Mouse (Mus musculus) lung, postnatal 4 days (tissue): Measurements from ENCODE around the gene Olfr11.

Source experiments
- DNase-seq, 2 experiments: peaks; one replicate each; pipeline ENCODE4 v3.0.0; 2021

The Olfr11 gene

DNA sequence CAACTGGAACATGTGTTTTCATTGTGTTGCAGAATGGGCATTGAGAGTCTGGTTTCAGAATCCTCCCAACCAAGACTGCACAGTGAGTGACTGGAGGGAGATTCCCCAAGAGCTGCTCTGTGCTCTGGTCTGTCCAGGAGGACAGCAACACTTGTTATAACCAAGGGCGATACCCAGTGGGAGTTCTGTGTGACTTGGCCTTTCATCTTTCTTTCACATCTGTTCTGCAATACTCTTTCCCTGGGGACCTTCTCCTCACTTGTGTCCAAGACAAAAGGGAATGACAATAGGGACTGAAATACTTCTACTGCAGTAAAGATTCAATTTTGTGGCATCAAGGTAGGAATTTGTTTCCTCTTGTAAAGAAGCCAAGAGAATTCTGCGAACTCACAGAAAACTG, at the start of gene Olfr11:
Gene Olfr11, minus strand, starts transcription at position 101 of the 400 bp plus-strand sequence.
- no peak for DNase-seq

DNA sequence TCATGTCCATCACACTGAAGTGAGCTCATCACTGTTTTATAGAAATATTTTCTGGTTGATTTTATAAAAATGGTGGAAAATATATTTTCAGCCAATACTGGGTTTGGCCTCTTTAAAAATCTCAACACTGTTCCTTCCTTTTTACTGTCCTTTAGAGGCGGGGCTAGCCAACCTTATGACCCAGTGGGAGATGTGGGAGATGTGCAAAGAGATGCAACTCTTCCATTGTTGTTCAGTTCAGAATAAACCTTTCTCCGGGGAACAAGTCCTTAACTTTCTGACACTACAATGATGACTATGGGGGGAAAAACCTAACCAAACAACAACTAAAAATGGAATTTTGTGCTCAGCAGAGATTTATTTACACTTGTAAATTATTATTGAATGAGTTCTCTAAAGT, 35.0 kb upstream of the Olfr11 start, which contains the start of gene Olfr1360:
Gene Olfr1360, minus strand, starts transcription at position 101 of the 400 bp plus-strand sequence.
- no peak for DNase-seq

DNA sequence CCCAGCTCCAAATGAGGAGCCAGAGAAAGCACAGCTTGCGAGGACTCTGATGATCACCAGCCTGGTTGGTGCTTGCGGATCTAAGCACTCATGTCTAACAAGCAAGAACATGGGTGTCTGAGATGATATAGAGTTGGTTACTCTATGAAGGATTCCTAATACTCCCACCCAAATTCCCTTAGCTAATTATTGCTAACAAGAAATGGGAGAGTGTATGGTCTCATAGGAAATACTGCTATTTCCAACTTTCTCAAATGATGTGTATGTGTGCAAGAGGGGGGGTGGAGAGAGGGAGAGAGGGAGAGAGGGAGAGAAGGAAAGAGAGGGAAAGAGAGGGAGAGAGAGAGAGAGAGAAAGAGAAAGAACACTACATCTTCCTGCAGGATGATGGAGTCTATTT, 21.0 kb upstream of the Olfr11 start, which contains the start of gene Olfr1361:
Gene Olfr1361, minus strand, starts transcription at position 101 of the 400 bp plus-strand sequence.
- no peak for DNase-seq

DNA sequence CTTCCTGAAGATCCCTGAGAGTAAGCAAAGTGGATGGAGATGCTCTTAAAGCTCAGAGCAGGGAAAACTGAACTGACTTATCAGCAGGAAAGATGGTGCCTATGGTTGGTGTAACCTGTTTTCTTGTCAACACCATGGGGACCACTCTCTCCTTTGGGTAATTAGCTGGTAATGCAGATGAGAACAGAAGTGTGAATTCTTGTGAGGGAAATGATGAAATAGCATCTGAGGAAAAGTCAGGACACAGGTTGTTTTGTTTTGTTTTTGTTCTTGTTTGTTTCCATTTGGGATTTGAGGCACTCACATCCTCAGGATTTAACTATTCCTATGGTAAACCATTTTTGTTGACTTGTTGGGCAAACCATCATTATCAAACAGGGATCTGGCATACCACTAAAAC, 28.4 kb downstream of the Olfr11 start, which contains the start of gene Olfr1362:
Gene Olfr1362, minus strand, starts transcription at position 101 of the 400 bp plus-strand sequence.
- DNase-seq = no peak

DNA sequence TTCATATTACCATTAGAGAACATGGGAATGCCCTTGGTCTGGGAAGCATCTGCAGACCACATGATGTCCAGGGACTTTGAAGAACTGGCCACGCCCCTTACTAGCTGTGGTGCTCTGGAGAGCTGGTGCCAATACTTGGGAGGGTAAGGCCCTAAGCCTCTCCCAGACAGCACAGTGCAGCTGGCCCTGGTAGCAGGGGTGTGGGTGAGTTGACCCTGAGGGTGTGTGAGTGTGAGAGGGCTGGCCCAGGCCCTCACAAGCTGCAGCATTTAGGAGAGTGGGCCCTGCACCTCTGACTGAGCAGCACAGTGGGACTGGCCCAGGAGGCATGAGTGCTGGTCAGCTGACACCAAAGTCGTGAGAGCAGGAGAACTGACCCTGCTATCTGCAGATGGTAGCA, 50.7 kb downstream of the Olfr11 start:
- no peak for DNase-seq
